Mouse (Mus musculus) erythroblast, embryonic 14.5 days (primary cell): ENCODE measurements around the gene Agtpbp1. TPM values are rescaled to one million over a fixed set of nuclear protein-coding genes. Genes with fewer than 3 reads are reported as not detected.

Experiments used
- H3K27me3 ChIP-seq: 2 replicates; pipeline ENCODE4 v1.6.1; 2012; ENCODE audit warnings: inconsistent platforms; ENCODE audit not compliant: control insufficient read depth
- H3K36me3 ChIP-seq: 2 replicates; pipeline ENCODE4 v1.6.1; 2012; ENCODE audit warnings: mild to moderate bottlenecking, inconsistent platforms; ENCODE audit not compliant: control insufficient read depth
- H3K4me1 ChIP-seq: 2 replicates; pipeline ENCODE4 v1.6.1; 2012; ENCODE audit warnings: inconsistent platforms; ENCODE audit not compliant: control insufficient read depth
- H3K4me3 ChIP-seq: replicated peaks from 2 replicates; pipeline ENCODE3; 2012; ENCODE audit warnings: moderate library complexity, mild to moderate bottlenecking, inconsistent platforms
- H3K9me3 ChIP-seq: 2 replicates; pipeline ENCODE4 v1.6.1; 2012; ENCODE audit warnings: low read length, inconsistent platforms, mixed read lengths; ENCODE audit not compliant: control insufficient read depth
- GATA1 ChIP-seq: IDR thresholded peaks from 2 replicates; pipeline ENCODE4 v1.6.1; 2012; ENCODE audit warnings: low read length, inconsistent platforms, mixed read lengths
- TAL1 ChIP-seq: IDR thresholded peaks from 3 replicates; pipeline ENCODE4 v1.6.1; 2012; ENCODE audit warnings: low read length, inconsistent platforms, mixed read lengths
- polyA plus RNA-seq: library from polyadenylated mRNA; stranded (reverse); fragments of >175 nt; gene quantifications from 2 replicates; pipeline ENCODE4 v1.2.3, GENCODE M21; 2012

Gene Agtpbp1
- polyA plus RNA-seq, 1 experiment = 0.17 TPM

- Histone ChIP-seq H3K4me1 (peaks cover 49% of the 10 kb centered on the region), H3K4me3 (no peak overlapping the region), H3K36me3 (peaks cover 14% of the 10 kb centered on the region), H3K27me3 (no peaks in the 10 kb centered on the region), H3K9me3 (no peaks in the 10 kb centered on the region)
- TF ChIP-seq TAL1 (no peak), GATA1 (no peak)
Observed at GRCm38 (mm10) chr13:59547091-59547490, 37.9 kb downstream of the Agtpbp1 start.

- H3K9me3 ChIP-seq = 0 out of 2 replicates have a peak, but pooled peaks cover 2% of the 10 kb centered on the region
Observed at GRCm38 (mm10) chr13:59542411-59542810, 42.6 kb downstream of the Agtpbp1 start.

GRCm38 (mm10) chr13:59540030-59540429, 45.0 kb downstream of the Agtpbp1 start:
- H3K9me3 ChIP-seq = 0 out of 2 replicates have a peak, but pooled peaks cover 2% of the 10 kb centered on the region
- TF ChIP-seq TAL1 (no peak), GATA1 (no peak)
- peaks cover 7% of the 10 kb centered on the region; the same call in 1 of the 2 replicates for H3K4me1 ChIP-seq
- H3K4me3 ChIP-seq = no peak overlapping the region
- H3K27me3 ChIP-seq = no peaks in the 10 kb centered on the region
- H3K36me3 ChIP-seq = peaks cover 44% of the 10 kb centered on the region

More at GRCm38 (mm10) chr13:59542411-59542810, 42.6 kb downstream of the Agtpbp1 start:
- H3K36me3 ChIP-seq = peaks cover 24% of the 10 kb centered on the region
- H3K27me3 ChIP-seq = no peaks in the 10 kb centered on the region
- peaks cover 23% of the 10 kb centered on the region for H3K4me1 ChIP-seq
- TF ChIP-seq TAL1 = no peak
- no peak for TF ChIP-seq GATA1
- no peak overlapping the region for H3K4me3 ChIP-seq

GRCm38 (mm10) chr13:59538661-59539060, 46.4 kb downstream of the Agtpbp1 start:
- Histone ChIP-seq H3K9me3 (0 out of 2 replicates have a peak, but pooled peaks cover 2% of the 10 kb centered on the region), H3K36me3 (peaks cover 48% of the 10 kb centered on the region), H3K4me1 (peaks cover 5% of the 10 kb centered on the region; the same call in 1 of the 2 replicates), H3K27me3 (no peaks in the 10 kb centered on the region), H3K4me3 (no peak overlapping the region)
- no peak for TF ChIP-seq GATA1
- TF ChIP-seq TAL1 = no peak

- H3K9me3 ChIP-seq = 0 out of 2 replicates have a peak, but pooled peaks cover 2% of the 10 kb centered on the region
- H3K4me1 ChIP-seq = peaks cover 3% of the 10 kb centered on the region; the same call in 1 of the 2 replicates
- no peaks in the 10 kb centered on the region for H3K27me3 ChIP-seq
- peaks cover 60% of the 10 kb centered on the region for H3K36me3 ChIP-seq
- H3K4me3 ChIP-seq = no peak overlapping the region
- TF ChIP-seq GATA1 (no peak), TAL1 (no peak)
Observed at GRCm38 (mm10) chr13:59536631-59537030, 48.4 kb downstream of the Agtpbp1 start.

DNA sequence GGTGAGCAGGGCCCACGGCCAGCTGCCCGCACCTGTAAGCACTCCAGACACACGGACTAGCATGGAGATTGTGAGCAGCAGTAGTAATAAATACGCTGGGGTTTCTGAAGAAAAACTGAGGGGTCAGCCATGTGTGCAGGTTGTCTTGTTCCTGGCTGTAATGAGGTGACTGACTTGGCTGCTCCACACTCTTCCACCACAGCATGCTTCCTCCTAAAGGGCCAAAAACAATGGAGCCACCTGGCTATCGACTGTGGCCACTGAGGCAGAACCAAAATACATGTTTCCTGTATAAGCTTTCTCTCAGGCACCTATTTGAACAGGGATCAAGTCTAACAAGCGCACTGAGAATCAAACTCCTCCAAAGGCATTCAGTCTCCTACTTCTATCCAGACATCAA, 49.3 kb downstream of the Agtpbp1 start:
- Histone ChIP-seq H3K4me3 (no peak overlapping the region), H3K36me3 (peaks cover 68% of the 10 kb centered on the region), H3K4me1 (peaks cover 3% of the 10 kb centered on the region; the same call in 1 of the 2 replicates), H3K27me3 (no peaks in the 10 kb centered on the region), H3K9me3 (0 out of 2 replicates have a peak, but pooled peaks cover 2% of the 10 kb centered on the region)
- TF ChIP-seq TAL1 = no peak
- no peak for TF ChIP-seq GATA1

DNA sequence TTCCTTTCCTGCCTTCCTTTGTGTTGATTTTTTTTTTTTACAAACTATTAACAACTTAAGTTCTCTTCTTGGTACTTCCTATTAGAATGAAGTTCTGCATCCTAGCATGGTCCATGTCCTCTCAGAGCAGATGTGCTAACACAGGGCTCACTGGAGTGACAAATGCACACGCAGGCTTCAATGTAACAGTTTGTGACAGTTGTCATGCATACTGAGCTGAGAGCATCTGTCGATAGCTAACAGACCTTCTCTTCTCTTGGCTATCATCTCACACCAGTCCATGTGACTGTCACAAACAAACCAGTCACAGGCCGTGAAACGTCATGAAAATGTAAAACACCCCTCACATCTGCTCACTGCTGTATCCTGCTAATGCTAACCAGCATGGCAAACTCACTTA, 50.7 kb downstream of the Agtpbp1 start:
- H3K36me3 ChIP-seq = peaks cover 67% of the 10 kb centered on the region
- H3K27me3 ChIP-seq = no peaks in the 10 kb centered on the region
- H3K9me3 ChIP-seq = 0 out of 2 replicates have a peak, but pooled peaks cover 2% of the 10 kb centered on the region
- no peak for TF ChIP-seq GATA1
- TF ChIP-seq TAL1 = no peak
- H3K4me3 ChIP-seq = no peak overlapping the region
- H3K4me1 ChIP-seq = no peaks in the 10 kb centered on the region

- Histone ChIP-seq H3K9me3 (0 out of 2 replicates have a peak, but pooled peaks cover 2% of the 10 kb centered on the region), H3K36me3 (peaks cover 63% of the 10 kb centered on the region), H3K4me3 (no peak overlapping the region), H3K27me3 (no peaks in the 10 kb centered on the region), H3K4me1 (no peaks in the 10 kb centered on the region)
- TF ChIP-seq TAL1 (no peak), GATA1 (no peak)
Observed at GRCm38 (mm10) chr13:59533331-59533730, 51.7 kb downstream of the Agtpbp1 start.

GRCm38 (mm10) chr13:59531203-59531602, 53.8 kb downstream of the Agtpbp1 start:
- Histone ChIP-seq H3K4me1 (no peaks in the 10 kb centered on the region), H3K9me3 (no peaks in the 10 kb centered on the region), H3K36me3 (peaks cover 61% of the 10 kb centered on the region), H3K4me3 (no peak overlapping the region), H3K27me3 (no peaks in the 10 kb centered on the region)
- TF ChIP-seq GATA1 (no peak), TAL1 (no peak)

- H3K9me3 ChIP-seq = no peaks in the 10 kb centered on the region
- H3K4me1 ChIP-seq = no peaks in the 10 kb centered on the region
- H3K27me3 ChIP-seq = no peaks in the 10 kb centered on the region
- H3K4me3 ChIP-seq = no peak overlapping the region
- no peak for TF ChIP-seq TAL1
- no peak for TF ChIP-seq GATA1
- peaks cover 60% of the 10 kb centered on the region for H3K36me3 ChIP-seq
Observed at GRCm38 (mm10) chr13:59530491-59530890, 54.5 kb downstream of the Agtpbp1 start.
